Mouse (Mus musculus) cerebellum, adult 11-12 months (tissue): Measurements from ENCODE around the gene Tmem267.
"Not testable (repeated sequence)": the region's sequence is repeated elsewhere in the genome, so short reads cannot be mapped to it uniquely, and the experiment has no call there.

Source experiments
- DNase-seq: peaks from one replicate; pipeline ENCODE4 v3.0.0; 2022

Gene Tmem267

GRCm38 (mm10) chr13:119487880-119488580 lies at the start of gene Tmem267, which contains the start of gene 3110070M22Rik:
Gene Tmem267, plus strand, starts transcription at chr13:119488039.
Gene 3110070M22Rik, minus strand, starts transcription at chr13:119488383.
- peak; percentile 87 for DNase-seq

- no peak for DNase-seq
These were observed 45.6 kb upstream of the Tmem267 start for GRCm38 (mm10) chr13:119442244-119442643.

- DNase-seq = no peak
These were observed 34.3 kb upstream of the Tmem267 start for GRCm38 (mm10) chr13:119453563-119453962.

GRCm38 (mm10) chr13:119455082-119455481 lies 32.8 kb upstream of the Tmem267 start:
- DNase-seq = no peak

- DNase-seq = no peak
These were observed 31.5 kb upstream of the Tmem267 start for GRCm38 (mm10) chr13:119456342-119456741.

- DNase-seq = no peak
These were observed 25.8 kb upstream of the Tmem267 start for GRCm38 (mm10) chr13:119461900-119462595.

GRCm38 (mm10) chr13:119462596-119463560 lies 25.0 kb upstream of the Tmem267 start, which contains the start of gene 4833420G17Rik:
Gene 4833420G17Rik, plus strand, starts transcription at chr13:119462768.
- peak; percentile 86 for DNase-seq

- DNase-seq = no peak
These were observed 11.2 kb upstream of the Tmem267 start for GRCm38 (mm10) chr13:119476631-119477030.

- DNase-seq = no peak
These were observed 10.1 kb upstream of the Tmem267 start for GRCm38 (mm10) chr13:119477789-119478188.

- DNase-seq = peak; percentile 26
These were observed 485 bp upstream of the Tmem267 start for GRCm38 (mm10) chr13:119487354-119487753.

GRCm38 (mm10) chr13:119492083-119492482 lies 4.2 kb downstream of the Tmem267 start:
- not testable (repeated sequence) for DNase-seq

- not testable (repeated sequence) for DNase-seq
These were observed 7.1 kb downstream of the Tmem267 start for GRCm38 (mm10) chr13:119494938-119495337.

GRCm38 (mm10) chr13:119596321-119597211 lies 108.7 kb downstream of the Tmem267 start:
- peak; percentile 17 for DNase-seq

GRCm38 (mm10) chr13:119598466-119598865 lies 110.6 kb downstream of the Tmem267 start:
- not testable (repeated sequence) for DNase-seq

GRCm38 (mm10) chr13:119599066-119599465 lies 111.2 kb downstream of the Tmem267 start:
- DNase-seq = peak; percentile 34

- DNase-seq = not testable (repeated sequence)
These were observed 111.7 kb downstream of the Tmem267 start for GRCm38 (mm10) chr13:119599498-119599897.

GRCm38 (mm10) chr13:119600166-119600565 lies 112.3 kb downstream of the Tmem267 start:
- peak; percentile 32 for DNase-seq

- peak; percentile 45 for DNase-seq
These were observed 115.0 kb downstream of the Tmem267 start for GRCm38 (mm10) chr13:119602688-119603331.

GRCm38 (mm10) chr13:119603890-119604289 lies 116.1 kb downstream of the Tmem267 start:
- not testable (repeated sequence) for DNase-seq

GRCm38 (mm10) chr13:119604322-119604721 lies 116.5 kb downstream of the Tmem267 start:
- not testable (repeated sequence) for DNase-seq

GRCm38 (mm10) chr13:119618841-119619240 lies 131.0 kb downstream of the Tmem267 start:
- DNase-seq = no peak
